Mouse (Mus musculus): ENCODE measurements at regions not wholly inside any gene's neighbourhood (a gene's known extent, or its start where the extent isn't known, plus 50 kb on each side); places are given as distances from the start of the nearest gene placed in this dataset.

DNA sequence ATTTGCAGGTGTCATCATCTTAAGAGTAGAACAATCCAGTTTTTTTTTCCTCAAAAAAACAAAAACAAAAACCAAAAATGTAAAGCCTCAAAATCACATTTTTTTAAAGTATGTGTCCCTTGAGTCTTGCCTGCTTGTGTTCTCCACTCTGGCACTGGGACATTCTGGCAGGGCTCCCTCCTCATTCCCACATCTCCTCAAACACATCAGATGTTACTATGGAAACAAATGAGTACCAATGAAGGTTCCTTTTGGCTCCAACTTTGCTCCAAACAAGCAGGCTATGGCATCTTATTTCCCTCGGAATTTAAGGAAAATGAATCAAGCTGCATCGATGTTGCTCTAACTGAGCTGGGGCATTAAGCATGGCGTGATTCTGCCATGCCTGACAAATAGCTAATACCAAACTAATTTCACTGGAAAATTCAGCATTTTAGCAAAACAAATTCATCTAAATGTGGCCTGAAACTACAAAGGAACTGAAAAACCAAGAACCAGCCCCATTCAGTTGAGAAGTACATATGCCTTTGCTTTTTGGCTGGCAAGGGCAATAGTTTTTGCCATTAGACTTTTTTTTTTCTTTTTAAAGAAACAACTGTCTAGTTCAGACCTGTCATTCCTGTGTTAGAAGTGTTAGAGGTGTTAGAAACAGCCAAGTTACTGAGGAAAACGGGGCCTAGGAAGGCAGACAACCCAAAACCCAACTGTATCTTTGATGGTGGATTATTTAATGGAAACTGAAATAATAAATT, 522.2 kb upstream of the 2610301B20Rik start:
- TF ChIP-seq CTCF (IDR thresholded peaks at IDR 0.05; ENCODE audit: control insufficient read depth, insufficient read depth, insufficient read length) (no peak), MYOD1 (IDR thresholded peaks at IDR 0.05; ENCODE audit: control insufficient read depth, insufficient read length, low read depth) (no peak), CEBPB (IDR thresholded peaks at IDR 0.05; ENCODE audit: low read depth) (no peak)

Measured in C2C12 (cell line).